Mouse (Mus musculus) cerebral cortex, adult 2 months (tissue): ENCODE data around the gene Hras.

ENCODE experiments used
- WGBS: fragments of 180-500 bp; shearing (Covaris S2); methylation state at CpG from one replicate; pipeline ENCODE4 v1.1.7; 2018; 5-methylcytosine and 5-hydroxymethylcytosine counted together

The Hras gene

GRCm38 (mm10) chr7:141176173-141176572, 17.6 kb downstream of the Hras start:
- 2% methylated on average over 8 of the region's 8 CpGs for WGBS

- 75% methylated on average over 4 of the region's 4 CpGs for WGBS
Observed at GRCm38 (mm10) chr7:141175068-141175467, 18.7 kb downstream of the Hras start.

DNA sequence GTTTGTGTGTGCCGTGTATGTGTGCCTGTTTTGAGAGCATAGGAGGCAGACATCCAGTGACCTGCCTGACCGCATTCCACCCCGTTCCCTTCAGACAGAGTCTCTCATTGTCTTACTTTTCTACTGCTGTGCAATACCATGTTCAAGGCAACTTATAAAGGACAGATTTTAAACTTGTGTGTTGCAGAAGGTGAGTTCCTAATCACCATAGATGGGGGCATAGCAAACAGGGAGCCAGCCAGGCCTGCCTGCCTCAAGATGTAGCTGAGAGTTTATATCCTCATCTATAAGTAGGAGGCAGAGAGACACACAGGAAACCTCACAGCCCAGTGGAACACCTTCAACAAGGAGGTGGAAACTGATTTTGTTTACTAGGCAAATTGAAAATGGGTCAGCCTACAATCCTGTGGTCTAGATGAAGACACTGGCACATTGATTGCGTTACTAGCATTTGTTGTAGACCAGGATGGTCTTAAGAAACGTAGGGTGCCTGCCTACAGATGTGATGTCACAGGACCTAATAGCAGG, 20.4 kb downstream of the Hras start:
- 73% methylated on average over 5 of the region's 5 CpGs for WGBS

GRCm38 (mm10) chr7:141172116-141173006, 21.4 kb downstream of the Hras start, which contains the start of gene Rnh1:
Rnh1 (minus strand) TSS chr7:141172857.
- WGBS, result under 1% methylated on average over 55 of the region's 55 CpGs

DNA sequence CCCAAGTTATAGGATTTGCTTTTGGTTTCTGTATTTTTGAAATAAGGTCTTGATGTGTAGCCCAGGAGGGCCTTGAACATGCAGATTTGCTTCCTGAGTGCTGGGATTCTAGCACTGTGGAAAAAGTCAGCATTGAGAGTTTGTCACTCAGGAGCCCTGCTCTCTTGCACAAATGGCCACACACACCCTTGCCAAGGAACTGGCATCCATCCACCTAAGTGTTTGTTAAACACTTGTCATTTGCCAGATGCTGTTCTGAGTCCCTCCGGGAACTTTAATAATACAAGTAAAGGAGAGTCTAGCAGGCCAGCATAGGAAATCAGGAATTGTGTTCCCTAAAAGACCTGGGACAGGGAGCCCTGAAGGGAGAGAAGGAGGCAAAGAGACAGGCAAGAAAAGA, 24.5 kb downstream of the Hras start:
- WGBS, result 34% methylated on average over 1 of the region's 1 CpGs

GRCm38 (mm10) chr7:141168518-141168953, 25.3 kb downstream of the Hras start:
- WGBS, result 9% methylated on average over 22 of the region's 22 CpGs

- 27% methylated on average over 7 of the region's 7 CpGs for WGBS
Observed at GRCm38 (mm10) chr7:141167901-141168517, 25.8 kb downstream of the Hras start.

GRCm38 (mm10) chr7:141164850-141165249, 29.0 kb downstream of the Hras start:
- 67% methylated on average over 6 of the region's 6 CpGs for WGBS

- WGBS, result 93% methylated on average over 7 of the region's 7 CpGs
Observed at GRCm38 (mm10) chr7:141164397-141164796, 29.4 kb downstream of the Hras start.

GRCm38 (mm10) chr7:141155362-141155761, 38.4 kb downstream of the Hras start:
- 81% methylated on average over 9 of the region's 9 CpGs for WGBS

DNA sequence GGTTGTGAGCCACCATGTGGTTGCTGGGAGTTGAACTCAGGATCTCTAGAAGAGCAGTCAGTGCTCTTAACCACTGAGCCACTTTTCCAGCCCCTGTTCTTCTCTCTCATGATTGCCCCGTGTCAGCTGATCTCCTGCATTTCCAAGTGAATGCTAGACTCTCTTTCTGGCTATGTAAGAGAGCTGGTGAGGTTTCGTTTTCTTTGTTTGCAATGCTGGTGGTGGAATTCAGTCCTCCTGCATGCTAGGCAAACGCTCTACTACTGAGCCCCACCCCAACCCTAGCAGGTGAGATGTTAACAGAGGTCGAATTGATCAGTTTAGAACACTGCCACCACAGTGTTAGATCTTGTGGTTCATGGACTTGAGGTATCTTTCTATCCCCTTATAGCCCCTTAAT, 45.2 kb downstream of the Hras start:
- WGBS, result 82% methylated on average over 4 of the region's 4 CpGs

GRCm38 (mm10) chr7:141147044-141147443, 46.8 kb downstream of the Hras start:
- WGBS, result 71% methylated on average over 6 of the region's 6 CpGs

- 84% methylated on average over 12 of the region's 12 CpGs for WGBS
Observed at GRCm38 (mm10) chr7:141146043-141146595, 47.7 kb downstream of the Hras start.

DNA sequence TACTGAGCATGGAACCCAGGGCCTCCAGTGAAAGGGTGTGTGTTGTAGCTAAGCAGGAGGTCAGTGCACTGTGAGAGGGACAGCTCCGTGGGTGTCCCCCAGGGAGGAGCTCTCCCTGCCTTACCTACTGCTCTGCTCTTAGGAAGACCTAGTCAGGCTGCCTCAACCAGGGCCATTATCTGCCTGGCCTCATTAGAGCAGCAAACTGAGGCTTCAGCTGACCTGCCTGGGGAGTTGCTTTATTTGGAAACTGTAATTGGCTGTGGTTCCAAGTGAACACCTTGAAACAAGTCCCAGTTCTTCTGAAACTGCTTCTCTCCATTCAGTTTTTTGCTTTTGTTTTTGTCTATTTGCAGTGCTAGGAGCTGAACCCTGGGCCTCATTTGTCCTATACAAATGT, 48.4 kb downstream of the Hras start:
- WGBS, result 74% methylated on average over 1 of the region's 1 CpGs

DNA sequence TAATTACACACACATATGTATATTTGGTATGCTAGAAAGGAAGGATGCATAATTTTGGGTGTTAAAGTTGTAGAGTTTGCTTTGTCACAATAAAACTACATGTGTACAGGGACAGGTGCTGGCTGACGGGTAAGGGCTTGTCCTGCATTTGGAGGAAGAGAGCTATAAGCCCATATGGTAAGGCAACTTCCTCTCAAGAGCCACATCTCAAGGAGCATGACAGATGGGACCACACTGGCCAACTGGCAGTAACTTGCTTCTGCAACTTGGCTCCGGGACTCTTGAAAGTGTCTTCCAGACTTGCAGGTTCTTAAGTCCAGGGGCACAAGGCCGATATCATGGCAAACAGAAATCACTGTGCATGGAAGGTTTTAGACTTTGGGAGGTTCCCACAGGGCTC, 49.2 kb downstream of the Hras start:
- 63% methylated on average over 3 of the region's 3 CpGs for WGBS

- 56% methylated on average over 2 of the region's 2 CpGs for WGBS
Observed at GRCm38 (mm10) chr7:141143861-141144260, 49.9 kb downstream of the Hras start.

GRCm38 (mm10) chr7:141143112-141143511, 50.7 kb downstream of the Hras start:
- 59% methylated on average over 5 of the region's 5 CpGs for WGBS

GRCm38 (mm10) chr7:141141326-141141725, 52.5 kb downstream of the Hras start:
- 95% methylated on average over 4 of the region's 4 CpGs for WGBS
